Mouse (Mus musculus) E14TG2a.4 (cell line): Measurements from ENCODE around the gene Fam189a1.

Source experiments
- CTCF ChIP-seq: conservative IDR thresholded peaks from 2 replicates; pipeline ENCODE4 v1.5.1; 2014; ENCODE audit warnings: low read length
- NANOG ChIP-seq: IDR thresholded peaks from 2 replicates; pipeline ENCODE4 v1.6.1; 2014; ENCODE audit warnings: borderline replicate concordance, low read length, mixed read lengths
- POU5F1 ChIP-seq: IDR thresholded peaks from 2 replicates; pipeline ENCODE4 v1.6.1; 2014; ENCODE audit warnings: low read length, borderline replicate concordance

DNA sequence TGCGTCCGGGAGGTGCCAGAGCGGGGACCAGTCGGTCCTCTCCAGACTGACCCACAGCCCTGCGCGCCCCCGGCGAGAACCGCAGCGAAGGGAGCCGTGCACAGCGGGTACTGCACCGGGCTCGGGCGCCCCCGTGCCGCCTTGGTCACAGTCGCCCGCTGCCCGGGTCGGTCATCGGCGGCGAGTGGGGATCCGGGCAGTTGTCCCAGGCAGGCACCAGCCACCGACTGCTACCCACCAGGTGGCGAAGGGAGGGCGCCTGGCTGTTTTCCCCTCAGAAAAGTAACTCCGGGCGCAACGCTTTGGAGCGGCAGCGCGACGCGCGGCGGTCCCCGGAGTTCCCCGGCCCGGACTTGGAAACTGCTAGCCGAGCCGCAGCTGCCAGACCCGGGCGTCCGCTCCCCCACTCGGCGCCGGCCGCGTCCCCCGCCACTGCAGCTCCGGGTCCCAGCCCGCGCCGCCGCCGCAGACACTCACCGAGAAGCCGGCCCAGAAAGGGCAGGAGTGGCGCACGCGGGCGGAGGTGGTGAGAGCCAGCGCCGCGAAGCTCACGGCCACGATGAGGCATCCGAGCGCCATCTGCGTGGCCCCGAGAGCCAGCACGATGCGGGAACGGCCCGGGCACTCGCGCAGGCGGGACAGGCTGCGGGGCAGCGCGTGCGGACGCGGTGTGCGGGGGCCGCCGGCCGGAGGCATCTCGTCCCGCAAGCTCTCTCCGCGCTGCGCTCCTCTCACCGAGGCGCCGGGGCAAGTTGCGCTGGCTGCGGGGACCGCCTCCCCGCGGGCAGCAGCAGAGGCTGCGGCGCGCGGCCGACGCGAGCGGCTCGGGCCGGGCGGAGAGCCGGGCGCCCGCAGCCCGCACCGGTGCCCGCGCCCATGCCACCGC, 499 bp downstream of the Fam189a1 start:
- TF ChIP-seq CTCF (no peak), NANOG (no peak), POU5F1 (no peak)
